Mouse (Mus musculus): Measurements from ENCODE around the gene Gjb1. TPM values are rescaled to one million over a fixed set of nuclear protein-coding genes. Genes with fewer than 3 reads are reported as not detected.

Gene Gjb1
- polyA plus RNA-seq, 1 experiment from 2014 or later: 1.2 TPM

GRCm38 (mm10) chrX:101384439-101385137 lies 8.4 kb downstream of the Gjb1 start:
- ATAC-seq (ENCODE audit: insufficient number of reproducible peaks, insufficient read depth, low FRiP score, low read depth): no peak
- no peaks in the 10 kb centered on the region for H3K9me3 ChIP-seq (ENCODE audit: control insufficient read depth, low read depth, low read length)
- no peaks in the 10 kb centered on the region for H3K36me3 ChIP-seq (ENCODE audit: control insufficient read depth, insufficient read depth, low read length)
- H3K4me1 ChIP-seq (ENCODE audit: control insufficient read depth, insufficient read depth, low read length): no peaks in the 10 kb centered on the region
- peak overlapping the region; percentile 22; the same call in 1 of the 2 replicates for H3K4me2 ChIP-seq (replicated peaks; ENCODE audit: low read depth, low read length)
- H3K27me3 ChIP-seq (ENCODE audit: control insufficient read depth, insufficient read depth, low read length): 0 out of 2 replicates have a peak, but pooled peaks cover 7% of the 10 kb centered on the region
- H3K9ac ChIP-seq (replicated peaks; ENCODE audit: low read depth, low read length): no peak overlapping the region
- H3K4me3 ChIP-seq (ENCODE audit: low read depth, low read length): 0 out of 2 replicates have a peak overlapping the region, but pooled peaks have one; percentile 8
- 29% methylated on average over 32 of the region's 32 CpGs for WGBS
- H3K27ac ChIP-seq (ENCODE audit: low read length): no peak overlapping the region

- no peak for ATAC-seq (ENCODE audit: insufficient number of reproducible peaks, insufficient read depth, low FRiP score, low read depth)
- H3K4me3 ChIP-seq (ENCODE audit: low read depth, low read length): no peak overlapping the region
- H3K4me1 ChIP-seq (ENCODE audit: control insufficient read depth, insufficient read depth, low read length): no peaks in the 10 kb centered on the region
- no peaks in the 10 kb centered on the region for H3K36me3 ChIP-seq (ENCODE audit: control insufficient read depth, insufficient read depth, low read length)
- no peaks in the 10 kb centered on the region for H3K9me3 ChIP-seq (ENCODE audit: control insufficient read depth, low read depth, low read length)
- WGBS: 50% methylated on average over 4 of the region's 4 CpGs
- no peak overlapping the region for H3K4me2 ChIP-seq (replicated peaks; ENCODE audit: low read depth, low read length)
- no peak overlapping the region for H3K27ac ChIP-seq (ENCODE audit: low read length)
- 0 out of 2 replicates have a peak, but pooled peaks cover 7% of the 10 kb centered on the region for H3K27me3 ChIP-seq (ENCODE audit: control insufficient read depth, insufficient read depth, low read length)
- H3K9ac ChIP-seq (replicated peaks; ENCODE audit: low read depth, low read length): no peak overlapping the region
Measured at GRCm38 (mm10) chrX:101386222-101386621, 10.0 kb downstream of the Gjb1 start.

- Histone ChIP-seq H3K4me2 (replicated peaks; ENCODE audit: low read depth, low read length) (no peak overlapping the region), H3K4me1 (ENCODE audit: control insufficient read depth, insufficient read depth, low read length) (no peaks in the 10 kb centered on the region), H3K4me3 (ENCODE audit: low read depth, low read length) (no peak overlapping the region), H3K27me3 (ENCODE audit: control insufficient read depth, insufficient read depth, low read length) (no peaks in the 10 kb centered on the region), H3K27ac (ENCODE audit: low read length) (no peak overlapping the region), H3K9me3 (ENCODE audit: control insufficient read depth, low read depth, low read length) (no peaks in the 10 kb centered on the region), H3K36me3 (ENCODE audit: control insufficient read depth, insufficient read depth, low read length) (no peaks in the 10 kb centered on the region), H3K9ac (replicated peaks; ENCODE audit: low read depth, low read length) (no peak overlapping the region)
- 65% methylated on average over 5 of the region's 5 CpGs for WGBS
- ATAC-seq (ENCODE audit: insufficient number of reproducible peaks, insufficient read depth, low FRiP score, low read depth): no peak
Measured at GRCm38 (mm10) chrX:101388866-101389537, 12.8 kb downstream of the Gjb1 start.

DNA sequence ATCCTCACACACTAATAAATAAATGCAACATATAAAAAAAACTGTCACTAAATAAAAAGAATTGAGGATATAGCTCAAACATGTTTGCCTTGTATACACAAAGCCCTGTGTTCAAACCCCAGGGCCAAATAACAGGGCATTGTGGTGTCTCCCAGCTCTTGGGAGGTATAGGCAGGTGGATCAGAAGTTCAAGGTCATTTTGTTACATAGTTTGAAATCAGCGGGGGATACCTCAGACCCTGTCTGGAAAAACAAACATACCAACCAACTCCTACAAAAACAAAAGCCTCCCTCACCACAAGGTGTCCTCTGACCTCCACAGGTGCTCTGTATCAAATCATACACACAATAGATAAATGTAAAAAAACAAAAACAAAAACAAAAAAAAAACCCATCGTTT lies 18.2 kb downstream of the Gjb1 start:
- no peak overlapping the region for H3K4me3 ChIP-seq (ENCODE audit: low read depth, low read length)
- 59% methylated on average over 2 of the region's 2 CpGs for WGBS
- no peak overlapping the region for H3K9ac ChIP-seq (replicated peaks; ENCODE audit: low read depth, low read length)
- H3K4me2 ChIP-seq (replicated peaks; ENCODE audit: low read depth, low read length): no peak overlapping the region
- ATAC-seq (ENCODE audit: insufficient number of reproducible peaks, insufficient read depth, low FRiP score, low read depth): no peak
- no peaks in the 10 kb centered on the region for H3K36me3 ChIP-seq (ENCODE audit: control insufficient read depth, insufficient read depth, low read length)
- no peaks in the 10 kb centered on the region for H3K9me3 ChIP-seq (ENCODE audit: control insufficient read depth, low read depth, low read length)
- H3K27me3 ChIP-seq (ENCODE audit: control insufficient read depth, insufficient read depth, low read length): no peaks in the 10 kb centered on the region
- no peaks in the 10 kb centered on the region for H3K4me1 ChIP-seq (ENCODE audit: control insufficient read depth, insufficient read depth, low read length)
- H3K27ac ChIP-seq (ENCODE audit: low read length): no peak overlapping the region

- H3K4me2 ChIP-seq (replicated peaks; ENCODE audit: low read depth, low read length): no peak overlapping the region
- no peaks in the 10 kb centered on the region for H3K36me3 ChIP-seq (ENCODE audit: control insufficient read depth, insufficient read depth, low read length)
- no peak overlapping the region for H3K9ac ChIP-seq (replicated peaks; ENCODE audit: low read depth, low read length)
- H3K4me1 ChIP-seq (ENCODE audit: control insufficient read depth, insufficient read depth, low read length): no peaks in the 10 kb centered on the region
- no peak for ATAC-seq (ENCODE audit: insufficient number of reproducible peaks, insufficient read depth, low FRiP score, low read depth)
- H3K27ac ChIP-seq (ENCODE audit: low read length): no peak overlapping the region
- 31% methylated on average over 11 of the region's 11 CpGs for WGBS
- H3K27me3 ChIP-seq (ENCODE audit: control insufficient read depth, insufficient read depth, low read length): no peaks in the 10 kb centered on the region
- H3K4me3 ChIP-seq (ENCODE audit: low read depth, low read length): no peak overlapping the region
- no peaks in the 10 kb centered on the region for H3K9me3 ChIP-seq (ENCODE audit: control insufficient read depth, low read depth, low read length)
Measured at GRCm38 (mm10) chrX:101396459-101396858, 20.3 kb downstream of the Gjb1 start.

- Histone ChIP-seq H3K27ac (ENCODE audit: low read length) (peak overlapping the region; percentile 48; the same call in 1 of the 2 replicates), H3K27me3 (ENCODE audit: control insufficient read depth, insufficient read depth, low read length) (no peaks in the 10 kb centered on the region), H3K4me1 (ENCODE audit: control insufficient read depth, insufficient read depth, low read length) (peaks cover 5% of the 10 kb centered on the region; the same call in 1 of the 2 replicates), H3K9me3 (ENCODE audit: control insufficient read depth, low read depth, low read length) (no peaks in the 10 kb centered on the region), H3K36me3 (ENCODE audit: control insufficient read depth, insufficient read depth, low read length) (no peaks in the 10 kb centered on the region; the same call in 1 of the 2 replicates), H3K4me3 (ENCODE audit: low read depth, low read length) (peak overlapping the region; percentile 48), H3K9ac (replicated peaks; ENCODE audit: low read depth, low read length) (peak overlapping the region; percentile 46; the same call in 1 of the 2 replicates), H3K4me2 (replicated peaks; ENCODE audit: low read depth, low read length) (peak overlapping the region; percentile 36)
- ATAC-seq (ENCODE audit: insufficient number of reproducible peaks, insufficient read depth, low FRiP score, low read depth): no peak
- WGBS: 24% methylated on average over 32 of the region's 36 CpGs
Measured at GRCm38 (mm10) chrX:101418946-101419724, 43.0 kb downstream of the Gjb1 start.

- peaks cover 5% of the 10 kb centered on the region; the same call in 1 of the 2 replicates for H3K4me1 ChIP-seq (ENCODE audit: control insufficient read depth, insufficient read depth, low read length)
- no peaks in the 10 kb centered on the region; the same call in 1 of the 2 replicates for H3K36me3 ChIP-seq (ENCODE audit: control insufficient read depth, insufficient read depth, low read length)
- peak overlapping the region; percentile 61; the same call in 1 of the 2 replicates for H3K27ac ChIP-seq (ENCODE audit: low read length)
- peak overlapping the region; percentile 46; the same call in 1 of the 2 replicates for H3K9ac ChIP-seq (replicated peaks; ENCODE audit: low read depth, low read length)
- peak overlapping the region; percentile 44 for H3K4me2 ChIP-seq (replicated peaks; ENCODE audit: low read depth, low read length)
- WGBS: 18% methylated on average over 50 of the region's 54 CpGs
- peak overlapping the region; percentile 48 for H3K4me3 ChIP-seq (ENCODE audit: low read depth, low read length)
- no peaks in the 10 kb centered on the region for H3K9me3 ChIP-seq (ENCODE audit: control insufficient read depth, low read depth, low read length)
- ATAC-seq (ENCODE audit: insufficient number of reproducible peaks, insufficient read depth, low FRiP score, low read depth): peak; percentile 95
- no peaks in the 10 kb centered on the region for H3K27me3 ChIP-seq (ENCODE audit: control insufficient read depth, insufficient read depth, low read length)
Measured at GRCm38 (mm10) chrX:101419725-101420699, 43.8 kb downstream of the Gjb1 start.
